Mouse (Mus musculus) hindbrain, embryonic 11.5 days (tissue): ENCODE measurements around the gene Etl4. TPM values are rescaled to one million over a fixed set of nuclear protein-coding genes. Genes with fewer than 3 reads are reported as not detected.

Source experiments
- ATAC-seq: fragments of 200-750 bp; cut with Nextera tagmentation; 2 replicates; pipeline ENCODE4 v1.8.0; 2017; ENCODE audit warnings: mild to moderate bottlenecking, moderate TSS enrichment, moderate library complexity; ENCODE audit not compliant: low FRiP score
- DNase-seq: peaks from one replicate; pipeline ENCODE4 v3.0.0-alpha.2; 2015; ENCODE audit warnings: low spot score
- H3K27ac ChIP-seq: fragments of 300-500 bp; sonication (generic); 2 replicates; pipeline ENCODE4 v1.5.1; 2014; ENCODE audit warnings: mild to moderate bottlenecking, low read depth, low read length
- H3K27me3 ChIP-seq: fragments of 300-500 bp; sonication (generic); 2 replicates; pipeline ENCODE4 v1.6.1; 2014; ENCODE audit warnings: mild to moderate bottlenecking, low read length, moderate library complexity, mixed read lengths; ENCODE audit not compliant: control insufficient read depth, insufficient read depth
- H3K36me3 ChIP-seq: fragments of 300-500 bp; sonication (generic); 2 replicates; pipeline ENCODE4 v1.6.1; 2014; ENCODE audit warnings: mild to moderate bottlenecking, low read length, moderate library complexity, mixed read lengths; ENCODE audit not compliant: control insufficient read depth, insufficient read depth
- H3K4me1 ChIP-seq: fragments of 300-500 bp; sonication (generic); replicated peaks from 2 replicates; pipeline ENCODE4 v1.6.1; 2014; ENCODE audit warnings: low read length, mixed read lengths; ENCODE audit not compliant: control insufficient read depth, insufficient read depth
- H3K4me2 ChIP-seq: fragments of 300-500 bp; sonication (generic); replicated peaks from 2 replicates; pipeline ENCODE4 v1.6.1; 2014; ENCODE audit warnings: mild to moderate bottlenecking, low read depth, low read length
- H3K4me3 ChIP-seq: fragments of 300-500 bp; sonication (generic); 2 replicates; pipeline ENCODE4 v1.5.1; 2014; ENCODE audit warnings: low read depth, low read length
- H3K9ac ChIP-seq: fragments of 300-500 bp; sonication (generic); 2 replicates; pipeline ENCODE4 v1.6.1; 2014; ENCODE audit warnings: low read depth, low read length
- H3K9me3 ChIP-seq: fragments of 300-500 bp; sonication (generic); 2 replicates; pipeline ENCODE4 v1.6.1; 2016; ENCODE audit warnings: low read length; ENCODE audit not compliant: control insufficient read depth
- WGBS: fragments of 180-500 bp; shearing (Covaris S2); extraction: QIAGEN DNeasy Blood & Tissue Kit; methylation state at CpG from one replicate; pipeline ENCODE4 v1.1.7; 2014; 5-methylcytosine and 5-hydroxymethylcytosine counted together
- polyA plus RNA-seq: library from polyadenylated mRNA; unstranded; fragments of >200 nt; fragmentation: Nextera tagmentation; extraction: Ambion mirVana; gene quantifications from 2 replicates; pipeline ENCODE4 v1.2.1, GENCODE M21; 2014

Etl4 gene
- polyA plus RNA-seq, 1 experiment from 2014 or later = 26.2 TPM

DNA sequence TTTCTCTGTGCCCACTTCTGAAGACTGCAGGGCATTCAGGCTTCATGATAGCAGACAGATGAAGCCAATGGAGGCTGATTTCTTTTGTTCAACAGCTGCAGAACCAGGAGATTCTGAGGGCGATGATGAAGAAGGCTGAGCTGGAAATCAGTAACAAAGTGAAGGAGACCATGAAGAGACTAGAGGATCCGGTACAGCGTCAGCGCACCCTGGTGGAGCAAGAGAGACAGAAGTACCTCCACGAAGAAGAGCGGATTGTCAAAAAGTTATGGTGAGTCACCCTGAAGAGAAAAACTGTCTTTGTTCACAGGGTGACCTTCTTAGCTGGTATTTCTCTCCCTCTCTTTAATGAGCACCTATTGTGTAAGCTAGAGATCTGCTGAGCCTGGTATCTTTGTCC is 868.4 kb downstream of the Etl4 start:
- DNase-seq = peak; percentile 39
- H3K27me3 ChIP-seq = no peaks in the 10 kb centered on the region

DNA sequence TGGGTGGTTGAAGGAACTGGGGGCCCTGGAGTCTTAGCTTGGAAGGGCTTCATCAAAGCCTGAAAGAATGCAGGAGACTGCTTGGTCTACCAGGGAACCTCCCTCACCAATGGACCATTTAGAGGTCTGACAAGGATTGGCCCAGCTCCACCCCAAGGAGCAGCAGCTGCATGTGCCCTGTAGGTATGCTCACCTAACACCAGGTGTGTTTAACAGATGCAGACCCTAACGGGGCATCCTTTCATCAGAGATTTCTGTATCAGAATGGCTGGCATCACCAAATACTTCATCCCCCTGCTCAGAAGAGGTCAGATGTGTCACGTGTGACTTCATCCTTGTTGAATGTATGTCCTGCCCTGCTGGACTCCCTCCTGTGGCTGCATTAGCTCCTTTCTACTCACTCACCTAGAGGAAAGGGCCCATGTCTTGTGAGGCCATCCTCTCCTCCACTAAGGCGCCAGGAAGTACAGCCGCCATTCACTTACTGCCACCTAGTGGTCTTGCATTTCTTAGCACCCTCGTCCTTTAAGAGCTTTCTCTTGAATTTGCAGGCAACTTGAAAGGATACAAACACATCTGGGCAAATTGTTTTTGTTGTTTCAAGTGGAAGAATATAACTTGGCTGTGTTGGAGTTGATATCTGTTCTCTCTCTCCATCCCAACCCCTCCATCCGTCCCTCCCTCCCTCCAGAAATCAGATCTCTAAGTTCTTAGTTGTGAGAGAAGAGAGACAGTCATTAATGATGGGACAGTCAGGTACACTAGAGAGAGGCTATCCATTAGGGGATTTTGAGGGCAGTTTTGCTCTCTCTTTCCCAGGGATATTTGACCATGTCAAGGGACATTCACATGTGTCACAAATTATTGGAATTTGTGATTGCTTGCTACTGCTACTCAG is 870.2 kb downstream of the Etl4 start:
- WGBS = 41% methylated on average over 6 of the region's 6 CpGs
- DNase-seq (peak; percentile 80), ATAC-seq (peak; percentile 82)
- Histone ChIP-seq H3K9ac (no peak overlapping the region), H3K27ac (no peak overlapping the region), H3K4me1 (no peaks in the 10 kb centered on the region), H3K4me3 (no peak overlapping the region), H3K9me3 (no peaks in the 10 kb centered on the region), H3K4me2 (no peak overlapping the region), H3K36me3 (no peaks in the 10 kb centered on the region), H3K27me3 (no peaks in the 10 kb centered on the region)

More for the DNA sequence above, 868.4 kb downstream of the Etl4 start:
- ATAC-seq = no peak
- WGBS = 75% methylated on average over 6 of the region's 6 CpGs
- H3K9me3 ChIP-seq = no peaks in the 10 kb centered on the region
- H3K9ac ChIP-seq = no peak overlapping the region
- no peaks in the 10 kb centered on the region for H3K4me1 ChIP-seq
- no peak overlapping the region for H3K4me2 ChIP-seq
- H3K4me3 ChIP-seq = no peak overlapping the region
- no peak overlapping the region for H3K27ac ChIP-seq
- no peaks in the 10 kb centered on the region for H3K36me3 ChIP-seq

DNA sequence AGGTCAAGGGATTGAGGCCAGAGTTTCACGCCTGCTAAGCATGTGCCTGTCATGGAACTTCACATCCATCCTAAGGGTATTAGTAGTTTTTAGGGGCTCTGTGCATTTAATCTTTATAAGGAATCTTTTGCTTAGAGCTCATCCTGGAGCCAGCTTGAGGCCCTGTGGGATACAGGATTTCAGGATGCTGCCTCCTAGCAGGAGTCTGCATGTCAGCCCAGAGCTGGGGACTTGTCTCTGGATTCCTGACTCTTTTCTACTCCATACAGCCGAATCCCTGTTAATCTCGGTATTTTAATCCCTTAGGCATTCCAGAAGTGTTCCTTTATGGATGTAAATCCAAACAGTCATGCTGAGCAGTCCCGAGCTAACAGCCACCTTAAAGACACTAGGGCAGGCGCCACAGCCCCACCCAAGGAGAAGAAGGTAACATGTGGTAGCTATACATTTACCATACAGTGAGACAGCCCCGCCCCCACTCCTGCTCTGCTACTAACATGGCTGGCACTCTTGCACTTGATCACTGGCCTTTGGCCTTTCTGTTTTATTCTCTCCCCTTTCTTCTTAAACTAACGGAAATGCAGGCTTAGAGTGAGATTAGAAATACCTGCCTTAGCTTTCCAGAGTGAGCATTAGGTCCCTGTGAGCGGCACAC is 891.8 kb downstream of the Etl4 start:
- Histone ChIP-seq H3K9me3 (no peaks in the 10 kb centered on the region), H3K9ac (no peak overlapping the region), H3K36me3 (no peaks in the 10 kb centered on the region), H3K27ac (no peak overlapping the region), H3K4me1 (no peaks in the 10 kb centered on the region), H3K27me3 (no peaks in the 10 kb centered on the region), H3K4me2 (no peak overlapping the region), H3K4me3 (no peak overlapping the region)
- 79% methylated on average over 8 of the region's 8 CpGs for WGBS
- DNase-seq (no peak), ATAC-seq (no peak)

DNA sequence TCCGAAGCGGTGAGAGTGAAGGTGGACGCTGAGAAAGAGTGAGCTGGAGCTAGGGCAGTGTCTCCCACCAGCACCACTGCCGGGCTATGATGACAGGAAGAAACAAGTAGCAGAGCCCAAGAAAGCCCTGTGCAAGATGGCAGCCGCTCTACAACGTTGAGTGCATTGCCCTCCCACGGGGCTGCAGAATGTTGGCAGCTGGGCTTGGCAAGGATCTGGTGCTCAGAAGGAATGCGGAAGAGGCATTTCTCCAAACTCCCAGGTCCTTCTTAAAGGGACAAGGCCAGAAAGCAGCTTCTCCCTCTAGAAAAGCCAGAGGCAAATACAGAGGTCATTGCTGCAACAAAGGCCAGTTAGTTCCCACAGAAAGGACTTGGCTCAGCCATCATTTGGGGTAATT is 901.9 kb downstream of the Etl4 start:
- H3K4me1 ChIP-seq = no peaks in the 10 kb centered on the region
- 86% methylated on average over 8 of the region's 8 CpGs for WGBS
- H3K27ac ChIP-seq = no peak overlapping the region
- H3K9ac ChIP-seq = no peak overlapping the region
- no peak for DNase-seq
- no peaks in the 10 kb centered on the region for H3K27me3 ChIP-seq
- no peaks in the 10 kb centered on the region for H3K9me3 ChIP-seq
- H3K4me3 ChIP-seq = no peak overlapping the region
- H3K36me3 ChIP-seq = no peaks in the 10 kb centered on the region
- ATAC-seq = no peak
- no peak overlapping the region for H3K4me2 ChIP-seq

DNA sequence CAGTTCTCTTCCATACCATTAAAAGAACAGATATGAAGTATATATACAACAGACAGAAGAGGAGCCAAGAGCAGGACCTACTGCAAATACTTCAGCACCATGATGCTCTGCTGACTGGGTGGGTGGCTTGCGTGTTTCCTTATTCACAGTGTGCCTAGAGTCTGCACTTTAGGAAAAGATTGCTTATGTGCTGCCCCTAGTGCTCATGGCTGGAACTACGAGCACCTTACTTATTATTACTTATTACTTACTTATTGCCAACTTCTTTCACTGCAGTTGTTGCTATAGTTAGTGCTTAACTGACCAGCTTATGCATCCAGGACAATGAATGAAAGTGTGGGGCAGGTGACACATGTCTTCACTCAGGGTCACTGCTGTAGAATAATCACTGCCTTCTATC is 904.4 kb downstream of the Etl4 start:
- H3K27ac ChIP-seq = no peak overlapping the region
- whole genome bisulfite sequencing = 86% methylated on average over 2 of the region's 2 CpGs
- H3K4me3 ChIP-seq = no peak overlapping the region
- no peak for ATAC-seq
- DNase-seq = no peak
- H3K36me3 ChIP-seq = no peaks in the 10 kb centered on the region
- no peaks in the 10 kb centered on the region for H3K4me1 ChIP-seq
- H3K4me2 ChIP-seq = no peak overlapping the region
- no peaks in the 10 kb centered on the region for H3K9me3 ChIP-seq
- H3K9ac ChIP-seq = no peak overlapping the region
- no peaks in the 10 kb centered on the region for H3K27me3 ChIP-seq

DNA sequence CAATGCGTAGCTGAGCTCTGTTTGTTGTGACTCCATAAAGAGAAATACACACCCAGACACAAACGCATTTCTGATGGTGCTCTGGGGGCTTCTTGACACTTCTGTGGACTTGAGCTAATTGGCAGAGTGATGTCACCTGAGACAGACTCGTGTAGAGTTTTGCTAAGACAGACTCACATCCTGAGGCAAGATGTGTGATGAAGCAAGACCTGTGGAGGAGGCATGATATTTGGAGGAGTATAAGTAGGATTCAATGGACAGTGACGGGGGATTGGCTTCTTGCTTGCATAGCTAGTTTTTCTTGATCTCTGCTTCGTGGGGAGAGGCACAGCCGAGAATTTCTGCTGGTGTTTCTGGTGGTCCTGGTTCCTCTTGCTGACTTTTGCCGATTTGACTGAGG is 908.6 kb downstream of the Etl4 start:
- no peak for ATAC-seq
- H3K27ac ChIP-seq = no peak overlapping the region
- H3K4me2 ChIP-seq = no peak overlapping the region
- no peak for DNase-seq
- no peaks in the 10 kb centered on the region for H3K36me3 ChIP-seq
- H3K27me3 ChIP-seq = no peaks in the 10 kb centered on the region
- no peak overlapping the region for H3K9ac ChIP-seq
- H3K9me3 ChIP-seq = no peaks in the 10 kb centered on the region
- H3K4me1 ChIP-seq = no peaks in the 10 kb centered on the region
- no peak overlapping the region for H3K4me3 ChIP-seq
- 86% methylated on average over 7 of the region's 7 CpGs for WGBS

DNA sequence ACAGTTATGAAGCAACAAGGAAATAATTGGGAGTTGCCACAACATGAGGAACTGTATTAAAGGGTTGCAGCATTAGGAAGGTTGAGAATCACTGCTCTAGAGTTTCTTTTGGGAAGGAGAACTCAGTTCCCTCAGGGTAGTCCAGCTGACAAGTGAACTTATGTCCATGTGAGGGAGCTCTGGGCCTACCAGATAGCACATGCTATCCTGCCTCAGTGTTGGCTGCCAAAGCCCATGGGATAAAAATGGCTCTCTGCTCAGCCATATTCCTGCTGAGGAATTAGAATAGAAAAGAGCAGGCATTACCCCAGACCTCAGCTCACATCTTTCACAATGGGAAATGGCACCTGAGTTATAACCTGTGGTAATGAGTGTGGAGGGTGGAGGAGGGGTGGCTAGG is 916.7 kb downstream of the Etl4 start:
- H3K4me2 ChIP-seq = no peak overlapping the region
- H3K27ac ChIP-seq = no peak overlapping the region
- H3K4me1 ChIP-seq = no peaks in the 10 kb centered on the region
- H3K4me3 ChIP-seq = no peak overlapping the region
- no peaks in the 10 kb centered on the region for H3K9me3 ChIP-seq
- no peak overlapping the region for H3K9ac ChIP-seq
- ATAC-seq (no peak), DNase-seq (no peak)
- no peaks in the 10 kb centered on the region for H3K27me3 ChIP-seq
- H3K36me3 ChIP-seq = no peaks in the 10 kb centered on the region

DNA sequence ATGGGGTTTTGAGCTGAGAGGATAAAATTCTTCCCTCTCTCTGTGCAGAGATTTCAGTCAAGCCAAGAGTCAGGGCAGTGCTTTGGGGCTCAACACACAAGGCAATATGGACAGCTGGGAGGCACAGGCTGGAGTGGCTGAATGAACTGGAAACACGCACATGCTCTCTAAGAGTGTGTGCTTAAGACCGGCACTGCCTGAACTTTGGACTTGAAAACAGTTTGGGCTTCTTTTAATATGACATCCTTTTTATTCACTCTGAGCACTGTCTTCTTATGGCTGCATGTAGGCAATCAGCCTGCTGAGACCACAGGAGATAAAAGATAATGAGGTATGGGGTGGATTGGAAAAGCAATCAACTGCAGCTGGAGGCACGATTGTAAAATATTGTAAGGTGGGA is 921.3 kb downstream of the Etl4 start:
- no peak for DNase-seq
- no peak for ATAC-seq
- WGBS = 99% methylated on average over 3 of the region's 3 CpGs

More for the DNA sequence above, 921.3 kb downstream of the Etl4 start:
- Histone ChIP-seq H3K9me3 (no peaks in the 10 kb centered on the region), H3K9ac (no peak overlapping the region), H3K4me1 (no peaks in the 10 kb centered on the region), H3K27me3 (no peaks in the 10 kb centered on the region), H3K36me3 (no peaks in the 10 kb centered on the region), H3K27ac (no peak overlapping the region), H3K4me3 (no peak overlapping the region), H3K4me2 (no peak overlapping the region)
